Mouse (Mus musculus) gastrocnemius, adult 18-20 months (tissue): ENCODE measurements around the gene Madd. TPM values are rescaled to one million over a fixed set of nuclear protein-coding genes. Genes with fewer than 3 reads are reported as not detected.
"Not testable (repeated sequence)": the region's sequence is repeated elsewhere in the genome, so short reads cannot be mapped to it uniquely, and the experiment has no call there.

Experiments
- DNase-seq: peaks from one replicate; pipeline ENCODE4 v3.0.0; 2021; ENCODE audit warnings: low spot score
- total RNA-seq, 2 experiments: library from RNA; stranded (reverse); gene quantifications; 2 replicates each; pipeline ENCODE4 v1.2.3; 2021

The Madd gene
- total RNA-seq, 2 experiments from 2014 or later = 3.1 to 3.3 TPM

- DNase-seq = no peak
Observed at GRCm38 (mm10) chr2:91128761-91129160, 54.9 kb downstream of the Madd start.

GRCm38 (mm10) chr2:91125101-91125500 is 58.5 kb downstream of the Madd start:
- DNase-seq = no peak

- no peak for DNase-seq
Observed at GRCm38 (mm10) chr2:91123521-91123920, 60.1 kb downstream of the Madd start.

- no peak for DNase-seq
Observed at GRCm38 (mm10) chr2:91121497-91121896, 62.1 kb downstream of the Madd start.

- no peak for DNase-seq
Observed at GRCm38 (mm10) chr2:91121011-91121410, 62.6 kb downstream of the Madd start.

GRCm38 (mm10) chr2:91120261-91120671 is 63.4 kb downstream of the Madd start:
- DNase-seq = no peak

- no peak for DNase-seq
Observed at GRCm38 (mm10) chr2:91119551-91119950, 64.1 kb downstream of the Madd start.

GRCm38 (mm10) chr2:91119061-91119460 is 64.6 kb downstream of the Madd start:
- DNase-seq = no peak

GRCm38 (mm10) chr2:91118647-91119046 is 65.0 kb downstream of the Madd start:
- DNase-seq = no peak

GRCm38 (mm10) chr2:91117585-91118275 is 65.9 kb downstream of the Madd start, which contains the start of gene Mybpc3:
Mybpc3 (plus strand) TSS chr2:91118144.
- DNase-seq = no peak

- no peak for DNase-seq
Observed at GRCm38 (mm10) chr2:91116842-91117241, 66.8 kb downstream of the Madd start.

- no peak for DNase-seq
Observed at GRCm38 (mm10) chr2:91115578-91115970, 68.1 kb downstream of the Madd start.

- DNase-seq = peak; percentile 98
Observed at GRCm38 (mm10) chr2:91114781-91115577, 68.7 kb downstream of the Madd start.

GRCm38 (mm10) chr2:91113852-91114251 is 69.8 kb downstream of the Madd start:
- no peak for DNase-seq

- no peak for DNase-seq
Observed at GRCm38 (mm10) chr2:91113334-91113733, 70.3 kb downstream of the Madd start.

- no peak for DNase-seq
Observed at GRCm38 (mm10) chr2:91112491-91112890, 71.1 kb downstream of the Madd start.

- DNase-seq = not testable (repeated sequence)
Observed at GRCm38 (mm10) chr2:91111832-91112231, 71.8 kb downstream of the Madd start.

GRCm38 (mm10) chr2:91110429-91110828 is 73.2 kb downstream of the Madd start:
- no peak for DNase-seq

GRCm38 (mm10) chr2:91109807-91110385 is 73.7 kb downstream of the Madd start:
- DNase-seq = no peak

GRCm38 (mm10) chr2:91109241-91109640 is 74.4 kb downstream of the Madd start:
- no peak for DNase-seq

GRCm38 (mm10) chr2:91108156-91108555 is 75.5 kb downstream of the Madd start:
- no peak for DNase-seq

- DNase-seq = peak; percentile 94
Observed at GRCm38 (mm10) chr2:91101124-91101740, 82.4 kb downstream of the Madd start.
